Mouse (Mus musculus): ENCODE results near the gene Bdnf. TPM values are rescaled to one million over a fixed set of nuclear protein-coding genes. Genes with fewer than 3 reads are reported as not detected.

Bdnf gene
- polyA plus RNA-seq, 1 experiment from 2014 or later = 0.67 TPM

- WGBS = 59% methylated on average over 1 of the region's 1 CpGs
- ATAC-seq (ENCODE audit: borderline replicate concordance, extremely low read depth, low FRiP score, low TSS enrichment) = no peak
- H3K9ac ChIP-seq = no peak overlapping the region
- H3K27ac ChIP-seq = no peak overlapping the region
- no peaks in the 10 kb centered on the region for H3K9me3 ChIP-seq
- no peaks in the 10 kb centered on the region for H3K4me1 ChIP-seq
- H3K4me2 ChIP-seq = no peak overlapping the region
- no peak overlapping the region for H3K4me3 ChIP-seq
- peaks cover 23% of the 10 kb centered on the region for H3K27me3 ChIP-seq
- no peaks in the 10 kb centered on the region for H3K36me3 ChIP-seq
These were observed 14.2 kb downstream of the Bdnf start for GRCm38 (mm10) chr2:109688661-109689060.

- Histone ChIP-seq H3K4me2 (peak overlapping the region; percentile 83), H3K4me3 (peak overlapping the region; percentile 49), H3K27ac (no peak overlapping the region), H3K9ac (no peak overlapping the region), H3K36me3 (no peaks in the 10 kb centered on the region), H3K9me3 (no peaks in the 10 kb centered on the region), H3K4me1 (peaks cover 9% of the 10 kb centered on the region; the same call in 1 of the 2 replicates), H3K27me3 (peaks cover 53% of the 10 kb centered on the region)
- 2% methylated on average over 34 of the region's 34 CpGs for WGBS
- no peak for ATAC-seq (ENCODE audit: borderline replicate concordance, extremely low read depth, low FRiP score, low TSS enrichment)
These were observed 18.0 kb downstream of the Bdnf start for GRCm38 (mm10) chr2:109692266-109693177.

DNA sequence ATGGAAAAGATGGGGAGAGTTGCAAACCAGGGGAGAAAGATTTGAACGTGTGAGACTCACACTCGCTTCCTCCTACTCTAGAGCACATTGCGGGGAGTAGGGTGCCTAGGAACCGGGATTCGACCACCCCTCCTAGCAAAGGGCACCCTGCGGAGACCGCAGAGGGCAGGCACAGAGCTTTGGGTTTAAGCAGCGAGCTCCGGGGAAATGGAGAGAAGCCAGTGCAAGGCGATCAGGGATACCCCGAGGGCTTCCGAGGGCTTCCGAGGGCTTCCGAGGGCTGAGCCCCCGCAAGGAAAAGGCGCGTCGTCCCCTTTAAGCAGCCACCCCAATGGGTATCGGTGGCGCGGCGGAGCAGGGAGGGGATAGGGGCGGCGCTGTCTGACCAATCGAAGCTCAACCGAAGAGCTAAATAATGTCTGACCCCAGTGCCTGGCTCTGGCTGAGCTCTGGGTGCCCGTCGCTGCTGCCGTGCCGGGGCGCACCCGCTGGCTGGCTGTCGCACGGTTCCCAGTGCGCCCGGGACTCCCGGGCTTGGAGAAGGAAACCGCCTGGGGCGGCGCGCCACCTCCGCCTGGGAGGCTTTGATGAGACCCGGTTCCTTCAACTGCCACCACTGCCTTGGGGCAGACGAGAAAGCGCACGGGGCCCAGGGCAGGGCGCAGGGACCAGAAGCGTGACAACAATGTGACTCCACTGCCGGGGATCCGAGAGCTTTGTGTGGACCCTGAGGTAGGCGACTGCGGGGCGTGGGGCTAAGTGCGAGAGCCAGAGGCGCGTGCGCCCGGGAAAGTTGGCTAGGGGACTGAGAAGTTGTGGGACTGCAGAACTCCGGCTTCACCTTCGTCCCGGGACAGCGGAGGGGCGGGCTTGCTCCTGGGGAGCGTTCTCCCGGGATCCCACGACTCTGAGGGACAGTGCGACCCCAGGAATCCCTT, 18.9 kb downstream of the Bdnf start:
- peak overlapping the region; percentile 49 for H3K4me3 ChIP-seq
- H3K4me2 ChIP-seq = peak overlapping the region; percentile 83
- peak; percentile 70; the same call in 1 of the 2 replicates for ATAC-seq (ENCODE audit: borderline replicate concordance, extremely low read depth, low FRiP score, low TSS enrichment)
- WGBS = under 1% methylated on average over 67 of the region's 67 CpGs
- H3K27me3 ChIP-seq = peaks cover 54% of the 10 kb centered on the region
- no peak overlapping the region for H3K27ac ChIP-seq
- H3K4me1 ChIP-seq = peaks cover 9% of the 10 kb centered on the region; the same call in 1 of the 2 replicates
- no peaks in the 10 kb centered on the region for H3K9me3 ChIP-seq
- H3K36me3 ChIP-seq = no peaks in the 10 kb centered on the region
- H3K9ac ChIP-seq = peak overlapping the region; percentile 20

- no peaks in the 10 kb centered on the region for H3K36me3 ChIP-seq
- peak overlapping the region; percentile 83 for H3K4me2 ChIP-seq
- under 1% methylated on average over 26 of the region's 26 CpGs for WGBS
- H3K9ac ChIP-seq = 0 out of 2 replicates have a peak overlapping the region, but pooled peaks have one; percentile 20
- no peaks in the 10 kb centered on the region for H3K9me3 ChIP-seq
- ATAC-seq (ENCODE audit: borderline replicate concordance, extremely low read depth, low FRiP score, low TSS enrichment) = peak; percentile 32
- peaks cover 54% of the 10 kb centered on the region for H3K27me3 ChIP-seq
- H3K4me3 ChIP-seq = peak overlapping the region; percentile 49
- no peak overlapping the region for H3K27ac ChIP-seq
- H3K4me1 ChIP-seq = peaks cover 9% of the 10 kb centered on the region; the same call in 1 of the 2 replicates
These were observed 19.8 kb downstream of the Bdnf start for GRCm38 (mm10) chr2:109694116-109694837.

DNA sequence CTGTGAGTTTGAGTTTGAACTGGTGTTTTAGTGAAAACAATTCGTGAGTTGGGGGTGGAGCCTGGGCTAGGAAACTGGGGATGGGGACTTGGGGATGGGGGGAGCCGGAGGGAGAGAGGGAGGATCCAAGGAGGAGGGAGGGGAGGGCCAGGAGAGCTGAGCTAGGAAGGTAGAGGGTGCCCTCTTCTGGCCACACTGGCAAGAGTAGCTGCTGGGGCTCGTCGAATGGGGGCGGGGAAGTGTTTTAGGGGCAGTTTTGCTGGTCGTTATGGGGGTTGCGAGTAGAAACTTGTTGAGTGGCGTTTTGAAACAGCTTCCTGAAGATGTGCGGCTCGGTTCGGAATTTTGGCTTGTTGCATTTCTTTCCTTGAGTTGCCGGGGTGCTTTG, 20.3 kb downstream of the Bdnf start:
- under 1% methylated on average over 11 of the region's 12 CpGs for WGBS

GRCm38 (mm10) chr2:109697151-109697550, 22.7 kb downstream of the Bdnf start:
- H3K27ac ChIP-seq = no peak overlapping the region
- peaks cover 46% of the 10 kb centered on the region for H3K27me3 ChIP-seq
- WGBS = 36% methylated on average over 4 of the region's 4 CpGs
- no peaks in the 10 kb centered on the region for H3K36me3 ChIP-seq
- H3K4me1 ChIP-seq = peaks cover 9% of the 10 kb centered on the region; the same call in 1 of the 2 replicates
- H3K4me3 ChIP-seq = no peak overlapping the region
- H3K4me2 ChIP-seq = no peak overlapping the region
- H3K9ac ChIP-seq = no peak overlapping the region
- H3K9me3 ChIP-seq = no peaks in the 10 kb centered on the region
- no peak for ATAC-seq (ENCODE audit: borderline replicate concordance, extremely low read depth, low FRiP score, low TSS enrichment)

More for the DNA sequence above, 20.3 kb downstream of the Bdnf start:
- Histone ChIP-seq H3K9me3 (no peaks in the 10 kb centered on the region), H3K4me3 (peak overlapping the region; percentile 49), H3K4me1 (peaks cover 9% of the 10 kb centered on the region; the same call in 1 of the 2 replicates), H3K27me3 (peaks cover 54% of the 10 kb centered on the region), H3K36me3 (no peaks in the 10 kb centered on the region), H3K4me2 (peak overlapping the region; percentile 83), H3K27ac (no peak overlapping the region), H3K9ac (no peak overlapping the region)
- peak; percentile 84 for ATAC-seq (ENCODE audit: borderline replicate concordance, extremely low read depth, low FRiP score, low TSS enrichment)

DNA sequence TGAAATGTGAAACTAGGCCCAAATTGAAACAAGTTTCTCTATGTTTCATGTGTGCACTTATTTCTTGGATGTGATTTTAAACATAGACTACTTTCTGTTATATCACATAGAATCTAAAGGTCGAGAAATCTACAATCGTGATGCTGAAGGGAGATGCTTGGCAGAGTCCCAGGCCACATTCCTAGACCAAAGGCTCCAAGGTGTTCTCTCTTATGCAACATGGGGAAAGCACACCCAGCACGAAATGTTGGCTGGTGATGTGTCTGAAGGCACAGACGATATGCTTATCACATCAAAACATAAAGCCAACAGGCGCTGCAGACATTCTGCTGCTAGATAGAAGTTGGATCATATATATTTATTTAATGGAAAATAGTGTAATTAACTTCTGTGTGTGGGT, 25.8 kb downstream of the Bdnf start:
- Histone ChIP-seq H3K4me2 (no peak overlapping the region), H3K9ac (no peak overlapping the region), H3K4me3 (no peak overlapping the region), H3K27ac (no peak overlapping the region), H3K36me3 (no peaks in the 10 kb centered on the region), H3K27me3 (peaks cover 16% of the 10 kb centered on the region; the same call in 1 of the 2 replicates), H3K4me1 (no peaks in the 10 kb centered on the region), H3K9me3 (no peaks in the 10 kb centered on the region)
- no peak for ATAC-seq (ENCODE audit: borderline replicate concordance, extremely low read depth, low FRiP score, low TSS enrichment)
- 59% methylated on average over 5 of the region's 5 CpGs for WGBS

- H3K27me3 ChIP-seq = no peaks in the 10 kb centered on the region
- H3K4me3 ChIP-seq = no peak overlapping the region
- H3K4me1 ChIP-seq = no peaks in the 10 kb centered on the region
- no peak overlapping the region for H3K9ac ChIP-seq
- ATAC-seq (ENCODE audit: borderline replicate concordance, extremely low read depth, low FRiP score, low TSS enrichment) = no peak
- WGBS = 80% methylated on average over 4 of the region's 4 CpGs
- no peaks in the 10 kb centered on the region for H3K36me3 ChIP-seq
- H3K4me2 ChIP-seq = no peak overlapping the region
- no peaks in the 10 kb centered on the region for H3K9me3 ChIP-seq
- no peak overlapping the region for H3K27ac ChIP-seq
These were observed 29.1 kb downstream of the Bdnf start for GRCm38 (mm10) chr2:109703588-109703987.

GRCm38 (mm10) chr2:109704053-109704452, 29.6 kb downstream of the Bdnf start:
- Histone ChIP-seq H3K4me2 (no peak overlapping the region), H3K9ac (no peak overlapping the region), H3K9me3 (no peaks in the 10 kb centered on the region), H3K27ac (no peak overlapping the region), H3K27me3 (no peaks in the 10 kb centered on the region), H3K4me1 (no peaks in the 10 kb centered on the region), H3K4me3 (no peak overlapping the region), H3K36me3 (no peaks in the 10 kb centered on the region)
- WGBS = 84% methylated on average over 5 of the region's 5 CpGs
- no peak for ATAC-seq (ENCODE audit: borderline replicate concordance, extremely low read depth, low FRiP score, low TSS enrichment)

DNA sequence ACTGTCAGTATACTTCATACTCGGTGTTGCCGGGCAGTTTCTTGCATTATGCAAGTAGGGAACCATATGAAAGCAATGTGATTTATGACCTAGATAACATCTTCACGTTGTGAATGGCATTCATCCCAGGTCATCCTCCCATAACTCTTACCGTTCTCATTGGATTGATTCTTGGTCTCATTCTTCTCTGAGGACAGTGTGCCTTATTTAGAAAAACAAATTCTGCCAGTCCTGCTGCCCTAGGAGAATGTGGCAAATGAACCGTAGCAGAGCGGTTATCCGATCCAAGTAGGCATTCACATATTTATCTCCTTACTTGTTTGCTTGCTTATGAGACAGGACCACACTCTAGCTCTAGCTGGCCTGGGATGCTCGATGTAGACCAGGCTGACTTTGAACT, 32.0 kb downstream of the Bdnf start:
- H3K4me1 ChIP-seq = no peaks in the 10 kb centered on the region
- H3K27ac ChIP-seq = no peak overlapping the region
- no peaks in the 10 kb centered on the region for H3K9me3 ChIP-seq
- ATAC-seq (ENCODE audit: borderline replicate concordance, extremely low read depth, low FRiP score, low TSS enrichment) = no peak
- 77% methylated on average over 8 of the region's 8 CpGs for WGBS
- no peak overlapping the region for H3K9ac ChIP-seq
- H3K36me3 ChIP-seq = no peaks in the 10 kb centered on the region
- H3K4me3 ChIP-seq = no peak overlapping the region
- H3K27me3 ChIP-seq = no peaks in the 10 kb centered on the region
- H3K4me2 ChIP-seq = no peak overlapping the region

GRCm38 (mm10) chr2:109709346-109709745, 34.8 kb downstream of the Bdnf start:
- WGBS = 85% methylated on average over 7 of the region's 7 CpGs
- Histone ChIP-seq H3K4me2 (no peak overlapping the region), H3K9me3 (no peaks in the 10 kb centered on the region), H3K9ac (no peak overlapping the region), H3K4me1 (no peaks in the 10 kb centered on the region), H3K4me3 (no peak overlapping the region), H3K27ac (no peak overlapping the region), H3K27me3 (no peaks in the 10 kb centered on the region), H3K36me3 (no peaks in the 10 kb centered on the region)
- ATAC-seq (ENCODE audit: borderline replicate concordance, extremely low read depth, low FRiP score, low TSS enrichment) = no peak

Measured in lung, embryonic 15.5 days (tissue).